Mouse (Mus musculus): Measurements from ENCODE around the gene Gm10964. TPM values are rescaled to one million over a fixed set of nuclear protein-coding genes. Genes with fewer than 3 reads are reported as not detected.

The Gm10964 gene
- not detected for polyA plus RNA-seq (2014; fragmentation: Illumina TruSeq; extraction: RNeasy Lipid Tissue Mini Kit (QIAGEN cat#74804); ENCODE audit: low read depth, low replicate concordance)

DNA sequence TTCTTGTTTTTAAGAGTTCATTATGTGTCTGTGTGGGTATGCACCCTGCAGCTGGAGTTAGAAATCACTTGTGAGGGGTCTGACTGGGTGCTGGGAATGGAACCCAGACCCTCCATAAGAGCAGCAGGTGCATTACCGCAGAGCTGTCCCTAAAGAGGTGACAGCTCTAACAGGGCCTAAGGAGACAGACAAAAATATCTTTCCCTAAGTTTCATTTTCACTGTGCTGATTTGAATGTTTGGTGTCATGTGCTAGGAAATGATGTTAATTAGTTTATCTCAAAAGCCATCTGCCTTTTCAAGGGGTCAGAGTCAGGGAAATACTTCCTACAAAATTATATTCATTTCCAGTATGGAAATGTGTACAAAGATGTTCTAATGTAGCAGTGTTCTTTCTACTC, at the start of gene Gm10964:
TSS of gene Gm10964 (plus strand) at position 38 of the 400 bp plus-strand sequence.

DNA sequence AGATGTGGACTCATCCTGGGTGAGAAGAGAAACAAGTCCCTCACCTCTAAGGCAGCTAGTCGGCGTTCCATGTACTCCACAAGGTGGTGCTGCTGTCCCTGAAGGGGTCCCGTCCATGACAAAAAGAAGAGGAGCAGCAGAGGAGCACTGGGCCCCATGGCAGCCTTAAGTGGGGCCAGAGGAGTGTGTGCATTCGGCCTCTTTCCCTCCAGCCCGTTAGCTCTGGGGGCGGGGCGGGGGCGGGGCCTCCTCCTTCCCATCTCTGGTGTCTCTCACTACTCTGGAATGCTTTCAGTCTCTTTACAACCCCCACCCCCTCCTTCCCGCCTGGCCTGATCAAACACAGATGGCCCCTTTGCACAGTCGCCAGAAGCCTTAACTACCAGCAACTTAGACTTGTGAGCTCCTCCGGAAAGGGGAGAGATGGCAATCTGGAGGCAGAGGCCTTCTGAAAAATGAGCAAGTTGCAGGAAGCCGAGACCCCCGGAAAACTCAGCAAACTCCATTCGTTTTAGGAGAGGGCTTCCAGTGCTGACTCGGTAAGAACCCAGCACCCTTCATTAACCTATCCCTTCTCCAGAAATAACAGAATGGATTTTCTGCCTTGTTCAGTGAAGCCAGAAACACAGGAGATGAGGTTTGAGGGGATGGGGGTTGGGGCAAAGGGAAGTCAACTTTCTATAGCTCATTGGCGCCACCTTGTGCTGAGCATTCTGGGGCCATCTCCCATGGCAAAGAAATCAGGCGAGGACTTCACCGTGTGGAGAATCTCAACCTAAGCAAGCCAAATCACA, 1.2 kb upstream of the Gm10964 start, which contains the start of gene Olfml3:
TSS of gene Olfml3 (minus strand) at position 224 of the 794 bp plus-strand sequence.

GRCm38 (mm10) chr3:103791230-103792110, 52.3 kb downstream of the Gm10964 start, which contains the start of gene Hipk1:
TSS of gene Hipk1 (minus strand) at chr3:103791563.

Other genes with a start within 250 kb of the Gm10964 start
- not detected for gene Syt6, start 164.1 kb upstream of the Gm10964 start, polyA plus RNA-seq (2014; fragmentation: Illumina TruSeq; extraction: RNeasy Lipid Tissue Mini Kit (QIAGEN cat#74804); ENCODE audit: low read depth, low replicate concordance)
- 0.29 TPM for gene Atg4a-ps, start 93.3 kb upstream of the Gm10964 start, polyA plus RNA-seq (2014; fragmentation: Illumina TruSeq; extraction: RNeasy Lipid Tissue Mini Kit (QIAGEN cat#74804); ENCODE audit: low read depth, low replicate concordance)
- gene Olfml3, start 1.4 kb upstream of the Gm10964 start, polyA plus RNA-seq (2014; fragmentation: Illumina TruSeq; extraction: RNeasy Lipid Tissue Mini Kit (QIAGEN cat#74804); ENCODE audit: low read depth, low replicate concordance): 19.1 TPM
- 104 TPM for gene Hipk1, start 52.2 kb downstream of the Gm10964 start, polyA plus RNA-seq (2014; fragmentation: Illumina TruSeq; extraction: RNeasy Lipid Tissue Mini Kit (QIAGEN cat#74804); ENCODE audit: low read depth, low replicate concordance)
- gene Dclre1b, start 70.1 kb downstream of the Gm10964 start, polyA plus RNA-seq (2014; fragmentation: Illumina TruSeq; extraction: RNeasy Lipid Tissue Mini Kit (QIAGEN cat#74804); ENCODE audit: low read depth, low replicate concordance): 10.9 TPM
- gene Ap4b1, start 70.2 kb downstream of the Gm10964 start, polyA plus RNA-seq (2014; fragmentation: Illumina TruSeq; extraction: RNeasy Lipid Tissue Mini Kit (QIAGEN cat#74804); ENCODE audit: low read depth, low replicate concordance): 16.2 TPM
- gene Gm43064, start 70.2 kb downstream of the Gm10964 start, polyA plus RNA-seq (2014; fragmentation: Illumina TruSeq; extraction: RNeasy Lipid Tissue Mini Kit (QIAGEN cat#74804); ENCODE audit: low read depth, low replicate concordance): not detected
- gene Bcl2l15, start 93.2 kb downstream of the Gm10964 start, polyA plus RNA-seq (2014; fragmentation: Illumina TruSeq; extraction: RNeasy Lipid Tissue Mini Kit (QIAGEN cat#74804); ENCODE audit: low read depth, low replicate concordance): not detected
- gene Ptpn22, start 120.4 kb downstream of the Gm10964 start, polyA plus RNA-seq (2014; fragmentation: Illumina TruSeq; extraction: RNeasy Lipid Tissue Mini Kit (QIAGEN cat#74804); ENCODE audit: low read depth, low replicate concordance): 2.9 TPM
- gene Rsbn1, start 174.8 kb downstream of the Gm10964 start, polyA plus RNA-seq (2014; fragmentation: Illumina TruSeq; extraction: RNeasy Lipid Tissue Mini Kit (QIAGEN cat#74804); ENCODE audit: low read depth, low replicate concordance): 49.7 TPM
- gene Phtf1, start 228.7 kb downstream of the Gm10964 start, polyA plus RNA-seq (2014; fragmentation: Illumina TruSeq; extraction: RNeasy Lipid Tissue Mini Kit (QIAGEN cat#74804); ENCODE audit: low read depth, low replicate concordance): 29.7 TPM

Measured in adrenal gland, adult 10 weeks (tissue).